Mouse (Mus musculus) heart, adult 11 months (tissue): ENCODE results near the gene Ltbp1.

ENCODE experiments used
- DNase-seq: peaks from one replicate; pipeline ENCODE4 v3.0.0; 2022

Gene Ltbp1

GRCm38 (mm10) chr17:75243221-75243620 lies 237.9 kb downstream of the Ltbp1 start:
- no peak for DNase-seq

GRCm38 (mm10) chr17:75244148-75244547 lies 238.8 kb downstream of the Ltbp1 start:
- no peak for DNase-seq

GRCm38 (mm10) chr17:75245085-75245484 lies 239.7 kb downstream of the Ltbp1 start:
- no peak for DNase-seq

GRCm38 (mm10) chr17:75248632-75249031 lies 243.3 kb downstream of the Ltbp1 start:
- DNase-seq, result no peak

- no peak for DNase-seq
Observed at GRCm38 (mm10) chr17:75250571-75250970, 245.2 kb downstream of the Ltbp1 start.

GRCm38 (mm10) chr17:75251094-75251493 lies 245.7 kb downstream of the Ltbp1 start:
- DNase-seq, result no peak

GRCm38 (mm10) chr17:75252540-75252939 lies 247.2 kb downstream of the Ltbp1 start:
- no peak for DNase-seq

- DNase-seq, result no peak
Observed at GRCm38 (mm10) chr17:75254909-75255308, 249.5 kb downstream of the Ltbp1 start.

- no peak for DNase-seq
Observed at GRCm38 (mm10) chr17:75255967-75256366, 250.6 kb downstream of the Ltbp1 start.

- DNase-seq, result no peak
Observed at GRCm38 (mm10) chr17:75258427-75258826, 253.1 kb downstream of the Ltbp1 start.

- no peak for DNase-seq
Observed at GRCm38 (mm10) chr17:75263336-75263990, 258.1 kb downstream of the Ltbp1 start.

GRCm38 (mm10) chr17:75268506-75268905 lies 263.1 kb downstream of the Ltbp1 start:
- no peak for DNase-seq

GRCm38 (mm10) chr17:75272446-75272845 lies 267.1 kb downstream of the Ltbp1 start:
- no peak for DNase-seq

- no peak for DNase-seq
Observed at GRCm38 (mm10) chr17:75273272-75273671, 267.9 kb downstream of the Ltbp1 start.

- no peak for DNase-seq
Observed at GRCm38 (mm10) chr17:75275302-75275701, 269.9 kb downstream of the Ltbp1 start.

- no peak for DNase-seq
Observed at GRCm38 (mm10) chr17:75278106-75278505, 272.7 kb downstream of the Ltbp1 start.

GRCm38 (mm10) chr17:75278561-75278960 lies 273.2 kb downstream of the Ltbp1 start:
- DNase-seq, result no peak

- DNase-seq, result peak; percentile 51
Observed at GRCm38 (mm10) chr17:75281345-75281744, 276.0 kb downstream of the Ltbp1 start.

- peak; percentile 87 for DNase-seq
Observed at GRCm38 (mm10) chr17:75284876-75285708, 279.7 kb downstream of the Ltbp1 start.

- DNase-seq, result no peak
Observed at GRCm38 (mm10) chr17:75292986-75293385, 287.6 kb downstream of the Ltbp1 start.

GRCm38 (mm10) chr17:75293725-75294124 lies 288.4 kb downstream of the Ltbp1 start:
- DNase-seq, result peak; percentile 94

GRCm38 (mm10) chr17:75300908-75301307 lies 295.5 kb downstream of the Ltbp1 start:
- DNase-seq, result no peak

GRCm38 (mm10) chr17:75304807-75305420 lies 299.5 kb downstream of the Ltbp1 start:
- DNase-seq, result no peak

GRCm38 (mm10) chr17:75305714-75306113 lies 300.3 kb downstream of the Ltbp1 start:
- DNase-seq, result no peak
